Mouse (Mus musculus): ENCODE measurements around the gene Cnn1. TPM values are rescaled to one million over a fixed set of nuclear protein-coding genes. Genes with fewer than 3 reads are reported as not detected.

Cnn1 gene
- polyA plus RNA-seq, 1 experiment from 2014 or later: 1.4 TPM

- peak; percentile 98 for DNase-seq (ENCODE audit: low spot score)
Measured at GRCm38 (mm10) chr9:22156497-22157245, 57.7 kb downstream of the Cnn1 start, which contains the start of gene Pigyl. Gene Pigyl, plus strand, starts transcription at chr9:22156846.

DNA sequence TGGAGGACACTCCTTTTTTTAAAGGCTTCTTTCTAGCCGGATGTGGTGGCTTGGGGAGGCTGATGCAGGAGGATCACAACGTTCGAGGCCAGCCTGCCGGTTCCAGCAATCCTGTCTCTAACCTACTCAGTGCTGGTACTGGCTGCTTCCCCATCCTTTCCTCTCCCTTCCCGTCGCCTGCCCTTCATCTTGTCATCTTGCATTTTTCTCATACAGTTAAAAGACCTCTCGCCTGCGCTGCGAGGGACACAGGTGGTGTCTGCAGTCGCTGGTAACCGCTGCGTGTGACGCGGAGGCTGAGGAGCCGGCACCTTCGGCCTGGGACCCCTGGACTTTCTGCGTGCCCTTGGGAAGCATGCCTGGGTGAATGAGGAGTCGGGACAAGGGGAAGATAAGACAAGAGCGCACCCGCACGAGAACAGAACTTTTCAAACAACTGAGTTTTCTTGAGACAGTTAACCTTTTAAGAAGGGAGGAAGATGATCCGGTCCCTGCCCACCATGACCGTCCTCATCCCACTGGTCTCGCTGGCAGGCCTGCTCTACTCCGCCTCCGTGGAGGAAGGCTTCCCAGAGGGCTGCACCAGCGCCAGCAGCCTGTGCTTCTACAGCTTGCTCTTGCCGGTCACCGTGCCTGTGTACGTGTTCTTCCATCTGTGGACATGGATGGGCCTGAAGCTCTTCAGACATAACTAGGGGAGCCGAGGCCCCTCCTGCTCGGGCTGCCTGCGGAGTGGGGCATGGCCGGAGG, 58.7 kb downstream of the Cnn1 start:
- no peak for DNase-seq (ENCODE audit: low spot score)

Small RNAs within 50 kb of the gene (microRNA-seq; reads per million reads assigned to microRNA genes)
- not detected for gene Mir7084 (ENCODE audit: borderline number of aligned reads)

Other genes starting within 250 kb of the Cnn1 start
- gene Dock6, start 246.6 kb upstream of the Cnn1 start, polyA plus RNA-seq (2015; fragmentation: Nextera tagmentation; extraction: Ambion mirVana): 5.3 and 5.9 TPM in 2 replicates
- gene Rab3d, start 181.0 kb upstream of the Cnn1 start, polyA plus RNA-seq (2015; fragmentation: Nextera tagmentation; extraction: Ambion mirVana): 14.3 and 14.7 TPM in 2 replicates
- gene Ccdc159, start 171.7 kb upstream of the Cnn1 start, polyA plus RNA-seq (2015; fragmentation: Nextera tagmentation; extraction: Ambion mirVana): 0.24 and 0.40 TPM in 2 replicates
- 29.6 and 31.1 TPM in 2 replicates for gene Tmem205, start 171.7 kb upstream of the Cnn1 start, polyA plus RNA-seq (2015; fragmentation: Nextera tagmentation; extraction: Ambion mirVana)
- 0.36 and 0.51 TPM in 2 replicates for gene Plppr2, start 162.2 kb upstream of the Cnn1 start, polyA plus RNA-seq (2015; fragmentation: Nextera tagmentation; extraction: Ambion mirVana)
- 5.3 and 5.9 TPM in 2 replicates for gene Swsap1, start 143.5 kb upstream of the Cnn1 start, polyA plus RNA-seq (2015; fragmentation: Nextera tagmentation; extraction: Ambion mirVana)
- gene Epor, start 135.7 kb upstream of the Cnn1 start, polyA plus RNA-seq (2015; fragmentation: Nextera tagmentation; extraction: Ambion mirVana): 2.5 and 3.1 TPM in 2 replicates
- 2.8 and 3.8 TPM in 2 replicates for gene Rgl3, start 109.8 kb upstream of the Cnn1 start, polyA plus RNA-seq (2015; fragmentation: Nextera tagmentation; extraction: Ambion mirVana)
- 0.44 and 0.52 TPM in 2 replicates for gene Ccdc151, start 96.6 kb upstream of the Cnn1 start, polyA plus RNA-seq (2015; fragmentation: Nextera tagmentation; extraction: Ambion mirVana)
- gene Prkcsh, start 96.4 kb upstream of the Cnn1 start, polyA plus RNA-seq (2015; fragmentation: Nextera tagmentation; extraction: Ambion mirVana): 68.5 and 72.8 TPM in 2 replicates
- gene Elavl3, start 47.2 kb upstream of the Cnn1 start, polyA plus RNA-seq (2015; fragmentation: Nextera tagmentation; extraction: Ambion mirVana): 0.04 and 0.16 TPM in 2 replicates
- not detected in 2 replicates for gene Gm49318, start 28.0 kb upstream of the Cnn1 start, polyA plus RNA-seq (2015; fragmentation: Nextera tagmentation; extraction: Ambion mirVana)
- gene Zfp653, start 27.8 kb upstream of the Cnn1 start, polyA plus RNA-seq (2015; fragmentation: Nextera tagmentation; extraction: Ambion mirVana): 8.0 and 9.6 TPM in 2 replicates
- 44.7 and 44.8 TPM in 2 replicates for gene Ecsit, start 13.8 kb upstream of the Cnn1 start, polyA plus RNA-seq (2015; fragmentation: Nextera tagmentation; extraction: Ambion mirVana)
- 174 and 178 TPM in 2 replicates for gene Elof1, start 18.0 kb downstream of the Cnn1 start, polyA plus RNA-seq (2015; fragmentation: Nextera tagmentation; extraction: Ambion mirVana)
- 135 TPM in 2 replicates for gene Acp5, start 36.5 kb downstream of the Cnn1 start, polyA plus RNA-seq (2015; fragmentation: Nextera tagmentation; extraction: Ambion mirVana)
- gene Pigyl, start 57.6 kb downstream of the Cnn1 start, polyA plus RNA-seq (2015; fragmentation: Nextera tagmentation; extraction: Ambion mirVana): 105 and 111 TPM in 2 replicates
- gene Zfp872, start 88.9 kb downstream of the Cnn1 start, polyA plus RNA-seq (2015; fragmentation: Nextera tagmentation; extraction: Ambion mirVana): 0.27 and 0.61 TPM in 2 replicates
- 17.9 and 19.9 TPM in 2 replicates for gene Zfp809, start 126.5 kb downstream of the Cnn1 start, polyA plus RNA-seq (2015; fragmentation: Nextera tagmentation; extraction: Ambion mirVana)
- 7.2 and 7.8 TPM in 2 replicates for gene Zfp599, start 160.7 kb downstream of the Cnn1 start, polyA plus RNA-seq (2015; fragmentation: Nextera tagmentation; extraction: Ambion mirVana)
- gene Zfp810, start 208.4 kb downstream of the Cnn1 start, polyA plus RNA-seq (2015; fragmentation: Nextera tagmentation; extraction: Ambion mirVana): 17.0 and 17.7 TPM in 2 replicates

All from thymus, postnatal 0 days (tissue).